Mouse (Mus musculus) heart, postnatal 25 days (tissue): Measurements from ENCODE around the gene Fndc4. TPM values are rescaled to one million over a fixed set of nuclear protein-coding genes. Genes with fewer than 3 reads are reported as not detected.

ENCODE experiments used
- DNase-seq: peaks from one replicate; pipeline ENCODE4 v3.0.0; 2022; ENCODE audit warnings: low spot score
- intact Hi-C: fragments of 180-260 bp; cut with DNase I; formaldehyde crosslinking; loops from one replicate; pipeline ENCODE4 v1.15.1; 2025
- total RNA-seq, 2 experiments: library from RNA; stranded (reverse); gene quantifications; 2 replicates each; pipeline ENCODE4 v1.2.3; 2021

Gene Fndc4
- total RNA-seq = 1 to 10 TPM; 3.6 to 4.1 TPM

DNA sequence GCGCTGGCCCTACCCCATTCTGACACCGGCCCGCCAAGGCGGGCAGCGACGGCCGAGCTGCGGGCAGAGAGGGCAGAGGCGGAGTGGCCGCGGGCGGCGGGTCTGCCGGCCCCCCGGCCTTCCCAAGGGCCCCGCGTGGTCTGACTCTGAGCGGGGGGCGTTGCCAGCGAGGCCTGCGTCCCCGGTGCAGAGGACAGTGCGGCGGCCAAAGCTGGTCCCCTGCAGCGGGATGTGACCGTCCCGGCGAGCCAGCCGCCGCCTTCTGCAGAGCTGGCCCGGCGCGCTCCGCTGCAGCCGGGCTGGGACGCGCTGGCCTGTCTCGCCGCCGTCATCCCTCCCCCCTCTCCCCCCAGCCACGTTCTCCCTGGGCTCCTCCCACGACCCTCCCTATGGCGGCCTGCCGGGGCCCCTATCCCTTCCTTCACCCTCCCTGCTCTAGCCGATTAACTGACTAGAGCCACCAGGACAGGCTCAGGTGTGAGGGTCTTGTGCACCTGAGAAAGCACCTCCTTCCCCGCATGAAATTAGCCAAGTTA lies at the start of gene Fndc4:
Fndc4 (minus strand) TSS at position 475 of the 536 bp plus-strand sequence.
- DNase-seq = no peak
- intact Hi-C loops = loop anchor here (10.0 kb wide), 1 partner anchor 169 kb away; no protein-coding TSS in a partner anchor

DNA sequence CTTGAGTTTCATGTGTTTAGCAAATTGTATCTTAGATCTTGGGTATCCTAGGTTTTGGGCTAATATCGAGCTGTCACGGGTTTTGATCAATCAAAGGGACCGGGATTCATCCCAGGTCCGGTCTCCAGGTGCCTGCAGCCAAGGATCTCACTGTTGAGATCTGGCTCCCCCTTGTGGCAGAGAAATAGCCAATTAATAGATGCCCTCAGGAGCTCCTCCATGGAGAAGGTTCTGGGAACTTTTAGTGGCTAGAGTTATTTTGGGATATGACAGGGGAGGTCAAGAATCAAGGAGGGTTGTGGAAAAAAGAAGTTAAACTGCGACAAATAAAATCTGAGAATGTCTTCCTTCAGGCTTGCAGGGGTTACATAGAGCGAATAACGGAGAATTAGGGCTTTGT lies 32.4 kb upstream of the Fndc4 start:
- DNase-seq = peak; percentile 6
- intact Hi-C loops = loop anchor here (5.0 kb wide), 1 partner anchor 111 kb away; no protein-coding TSS in a partner anchor

DNA sequence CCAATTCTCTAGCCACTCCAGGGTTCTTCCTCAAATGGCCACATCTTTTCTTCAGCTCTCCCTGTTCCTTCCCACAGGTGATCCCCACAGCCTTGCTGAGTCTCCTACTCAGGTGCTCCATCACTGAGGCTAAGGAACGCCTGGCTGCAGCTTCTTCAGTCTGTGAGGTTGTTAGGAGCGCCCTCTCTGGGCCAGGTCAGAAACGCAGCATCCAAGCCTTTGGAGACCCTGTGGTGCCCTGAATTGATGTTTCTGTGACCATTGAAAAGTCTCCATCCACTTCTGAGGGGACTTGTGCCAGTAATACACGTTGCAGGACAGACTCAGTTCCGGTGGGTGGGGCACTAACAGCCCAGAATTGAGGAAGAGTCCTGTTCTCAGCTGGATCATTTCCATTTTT lies 31.0 kb upstream of the Fndc4 start:
- DNase-seq = no peak
- intact Hi-C loops = loop anchor here (5.0 kb wide), 1 partner anchor 110 kb away; no protein-coding TSS in a partner anchor

DNA sequence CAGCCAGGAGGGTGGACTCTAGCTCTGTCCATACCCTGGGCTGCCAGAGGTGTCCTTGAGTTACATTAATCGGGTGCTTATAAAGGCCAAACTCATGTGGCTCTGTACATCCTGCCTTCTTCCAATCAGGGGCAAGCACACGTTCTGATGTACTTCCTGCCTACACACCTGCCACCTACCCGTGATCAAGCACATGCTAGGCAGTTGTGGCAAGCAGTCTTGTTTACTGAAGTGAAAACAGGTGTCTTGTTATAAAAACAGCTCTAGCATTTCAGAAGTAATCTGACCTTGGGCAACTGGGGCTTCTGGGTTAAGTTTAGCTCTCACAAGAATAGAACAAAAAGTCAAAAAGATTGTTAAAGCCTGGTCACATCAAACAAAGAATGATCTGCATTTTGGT lies 28.2 kb upstream of the Fndc4 start:
- intact Hi-C loops = no loop called here
- DNase-seq = no peak

DNA sequence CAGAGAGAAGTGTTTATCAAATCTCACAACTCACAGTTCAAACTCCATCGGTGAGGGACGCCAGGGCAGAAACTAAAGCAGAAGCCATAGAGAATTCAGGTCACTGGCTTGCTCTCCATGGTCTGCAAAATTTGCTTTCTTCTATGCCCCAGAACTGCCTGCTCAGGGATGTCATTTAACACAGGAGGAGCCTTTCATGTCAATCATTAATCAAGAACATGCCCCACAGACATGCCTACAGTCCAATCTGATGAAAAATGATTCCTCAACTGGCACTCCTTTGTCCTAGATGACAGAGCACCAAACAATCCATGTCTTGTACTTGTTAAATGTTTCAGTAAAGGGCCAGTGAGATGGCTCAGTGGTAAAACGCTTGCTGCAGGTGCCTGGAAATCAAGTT lies 26.9 kb upstream of the Fndc4 start:
- intact Hi-C loops = no loop called here

DNA sequence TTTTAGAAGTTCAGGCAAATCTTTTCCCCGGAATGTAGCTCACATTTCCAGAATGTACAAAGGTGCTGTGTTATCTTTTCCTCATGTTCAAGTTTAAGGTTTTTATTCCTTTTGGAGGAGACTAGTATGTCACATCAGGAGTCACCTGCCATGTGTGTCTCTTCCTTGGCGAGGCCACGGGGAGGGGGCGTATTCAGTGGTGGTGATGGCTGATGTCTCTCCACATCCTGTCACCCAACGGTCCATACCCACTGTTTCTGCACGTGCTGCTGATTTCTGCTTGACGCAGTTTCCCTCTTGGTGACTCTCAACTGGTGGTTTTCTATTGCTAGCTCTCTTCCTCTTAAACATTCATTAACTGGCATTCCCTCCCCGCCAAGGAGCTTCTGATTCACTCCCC lies 16.9 kb upstream of the Fndc4 start:
- intact Hi-C loops = no loop called here
- DNase-seq = no peak

More for the DNA sequence above, 26.9 kb upstream of the Fndc4 start:
- no peak for DNase-seq

DNA sequence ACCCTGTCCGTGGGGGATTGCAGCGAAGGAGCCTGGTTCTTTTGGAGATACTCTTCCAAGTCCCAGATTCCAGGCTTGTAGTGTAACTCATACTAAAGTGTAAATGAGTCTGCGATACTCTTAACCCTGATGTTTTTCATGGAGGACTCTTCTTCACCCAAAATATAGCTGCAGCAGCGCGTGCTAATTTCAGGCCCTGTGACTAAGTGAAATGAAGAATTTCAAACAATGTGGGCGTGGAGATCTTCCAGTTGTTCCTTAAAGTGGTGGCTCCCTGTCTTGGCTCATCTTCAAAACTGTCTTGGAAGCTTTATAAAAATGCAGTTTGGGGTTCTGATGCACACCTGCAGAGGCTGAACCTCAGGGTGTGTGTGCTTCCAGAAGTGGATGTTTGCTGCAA lies 7.2 kb upstream of the Fndc4 start:
- no peak for DNase-seq
- intact Hi-C loops = no loop called here

DNA sequence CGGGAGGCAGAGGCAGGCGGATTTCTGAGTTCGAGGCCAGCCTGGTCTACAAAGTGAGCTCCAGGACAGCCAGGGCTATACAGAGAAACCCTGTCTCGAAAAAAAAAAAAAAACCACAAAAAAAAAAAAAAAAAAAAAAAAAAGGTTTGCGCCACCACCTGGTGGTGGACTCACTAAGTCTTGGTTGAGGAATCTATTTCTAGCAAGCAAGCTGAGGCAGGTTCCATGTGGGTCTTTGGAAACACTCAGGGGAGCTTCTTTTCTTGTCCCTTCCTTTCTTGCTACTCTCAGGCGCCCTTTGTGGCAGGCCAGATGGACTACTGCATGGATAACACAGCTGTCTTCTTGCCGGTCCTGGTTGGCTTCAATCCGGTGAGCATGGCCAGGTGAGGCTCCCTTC lies 6.0 kb upstream of the Fndc4 start:
- intact Hi-C loops = no loop called here

DNA sequence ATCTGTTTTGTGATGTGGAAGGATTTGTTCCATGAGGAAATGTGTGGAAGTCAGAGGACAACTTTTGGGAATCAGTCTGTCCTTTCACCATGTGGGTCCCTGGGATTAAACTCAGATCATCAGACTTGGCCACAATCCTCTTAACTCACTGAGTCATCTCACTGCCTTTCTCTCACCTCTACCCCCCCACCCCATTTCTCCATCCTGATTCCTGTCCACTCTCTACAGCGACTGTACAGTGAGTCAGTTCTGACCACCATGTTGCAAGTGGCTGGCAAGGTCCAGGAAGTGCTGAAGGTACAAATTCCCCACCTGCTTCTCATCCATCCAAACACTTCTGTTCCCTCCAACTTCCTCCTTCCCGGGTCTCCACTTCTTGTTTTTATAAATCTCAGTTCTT lies 2.6 kb upstream of the Fndc4 start:
- intact Hi-C loops = loop anchor here (10.0 kb wide), 1 partner anchor 166 kb away; no protein-coding TSS in a partner anchor
- DNase-seq = no peak

More for the DNA sequence above, 6.0 kb upstream of the Fndc4 start:
- DNase-seq = no peak

DNA sequence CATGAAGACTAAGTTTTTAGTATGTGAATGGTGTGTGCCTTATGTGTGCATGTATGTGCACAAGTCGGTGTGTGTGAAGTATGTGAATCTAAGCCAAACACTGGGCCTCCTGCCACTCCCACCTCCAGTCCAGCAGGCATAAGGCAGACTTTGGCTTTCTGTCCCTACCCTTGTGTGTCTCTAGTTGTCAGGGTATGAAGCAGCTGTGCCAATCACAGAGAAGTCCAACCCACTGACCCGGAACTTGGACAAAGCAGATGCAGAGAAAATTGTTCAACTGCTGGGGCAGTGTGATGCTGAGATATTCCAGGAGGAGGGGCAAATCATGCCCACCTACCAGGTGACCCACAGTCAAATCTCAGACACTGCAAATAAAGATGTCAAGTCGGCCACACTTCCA lies 2.1 kb upstream of the Fndc4 start:
- intact Hi-C loops = loop anchor here (10.0 kb wide), 1 partner anchor 167 kb away; no protein-coding TSS in a partner anchor

DNA sequence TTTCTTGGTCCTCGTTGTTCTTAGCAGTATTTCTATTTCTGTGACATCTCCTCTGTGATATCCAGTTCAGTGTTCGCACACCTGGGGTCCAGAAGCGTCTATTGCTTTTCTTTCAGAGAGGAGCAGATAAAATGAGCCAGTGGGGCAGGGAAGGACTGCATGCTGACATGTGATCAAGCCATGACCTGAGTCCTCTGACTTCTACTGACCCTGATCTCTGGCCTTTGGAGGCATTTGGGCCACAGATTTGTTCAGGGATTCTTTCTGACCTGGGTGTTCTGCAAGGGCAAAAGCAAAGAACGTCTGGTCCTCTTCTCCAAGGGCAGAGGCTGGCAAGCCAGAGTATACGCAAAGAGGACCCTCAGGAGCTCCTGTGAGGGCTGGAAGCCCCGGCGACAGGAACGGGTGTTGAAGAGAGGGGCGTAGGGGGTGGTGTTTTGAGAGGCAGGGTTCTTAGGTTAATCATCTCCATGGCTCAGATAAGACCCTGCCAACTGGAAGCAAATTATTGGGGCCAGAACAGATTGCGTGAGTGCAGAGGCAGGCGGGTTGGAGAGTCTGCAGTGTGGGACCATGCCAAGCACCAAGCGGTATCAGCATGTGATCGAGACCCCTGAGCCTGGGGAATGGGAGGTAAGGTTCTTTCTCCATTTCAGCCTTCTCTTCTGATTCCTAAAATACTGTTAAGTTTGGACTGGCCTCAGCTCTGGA lies 1.3 kb upstream of the Fndc4 start, which contains the start of gene Gckr:
Gckr (plus strand) TSS at position 397 of the 711 bp plus-strand sequence.
- no peak for DNase-seq
- intact Hi-C loops = loop anchor here (10.0 kb wide), 1 partner anchor 168 kb away; no protein-coding TSS in a partner anchor

More for the DNA sequence above, 2.1 kb upstream of the Fndc4 start:
- DNase-seq = no peak

DNA sequence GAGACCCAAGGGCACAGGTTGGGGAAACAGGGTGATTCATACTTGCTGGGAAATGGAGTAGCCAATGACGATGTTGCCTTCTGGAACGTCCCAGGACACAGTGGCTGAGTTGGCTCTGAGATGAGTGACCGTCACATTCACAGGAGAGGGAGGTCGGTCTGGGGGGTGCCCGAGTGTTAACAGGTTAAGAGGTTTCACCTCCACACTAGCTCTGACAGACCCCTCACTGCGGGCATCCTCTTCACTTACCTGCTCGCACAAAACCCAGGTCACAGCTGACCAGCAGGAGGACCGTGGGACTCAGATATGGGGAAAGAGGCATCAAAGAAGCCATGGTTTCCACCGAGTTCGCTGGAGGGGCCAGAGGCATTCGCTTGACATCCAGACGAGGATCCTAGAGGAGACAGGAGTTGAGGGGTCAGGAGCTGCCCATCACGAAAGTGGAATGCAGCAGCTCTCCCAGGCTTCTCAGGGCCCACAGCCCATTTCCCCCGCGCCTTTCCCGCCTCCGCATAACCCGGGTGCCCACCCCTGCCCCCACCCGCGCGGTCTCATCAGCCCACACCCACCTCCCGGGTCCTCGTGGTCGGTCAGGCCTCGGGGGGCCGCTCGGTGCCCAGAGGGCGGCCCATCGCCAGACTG lies 795 bp downstream of the Fndc4 start:
- no peak for DNase-seq
- intact Hi-C loops = loop anchor here (5.0 to 10.0 kb wide), 3 partner anchors 53 to 170 kb away; partner anchors contain the start of genes Gm29609, Gm9970 and Nrbp1

DNA sequence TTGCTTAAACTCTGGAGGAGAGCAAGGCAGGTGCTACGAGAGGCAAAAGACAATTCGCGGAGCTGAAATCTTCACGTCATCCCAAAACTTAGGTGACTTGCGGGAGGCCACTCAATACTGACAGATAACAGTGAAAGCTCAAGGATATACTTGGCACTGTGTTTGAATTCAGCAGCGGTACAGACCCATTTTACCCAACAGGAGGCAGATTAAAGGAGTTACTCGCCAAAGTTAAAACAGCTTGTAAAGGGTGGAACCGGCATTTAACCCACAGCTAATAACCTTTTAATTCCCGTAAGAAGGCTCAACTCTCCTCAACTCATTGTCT lies 4.6 kb downstream of the Fndc4 start:
- DNase-seq = no peak
- intact Hi-C loops = loop anchor here (5.0 to 10.0 kb wide), 3 partner anchors 49 to 173 kb away; partner anchors contain the start of genes Gm29609, Gm9970 and Nrbp1

DNA sequence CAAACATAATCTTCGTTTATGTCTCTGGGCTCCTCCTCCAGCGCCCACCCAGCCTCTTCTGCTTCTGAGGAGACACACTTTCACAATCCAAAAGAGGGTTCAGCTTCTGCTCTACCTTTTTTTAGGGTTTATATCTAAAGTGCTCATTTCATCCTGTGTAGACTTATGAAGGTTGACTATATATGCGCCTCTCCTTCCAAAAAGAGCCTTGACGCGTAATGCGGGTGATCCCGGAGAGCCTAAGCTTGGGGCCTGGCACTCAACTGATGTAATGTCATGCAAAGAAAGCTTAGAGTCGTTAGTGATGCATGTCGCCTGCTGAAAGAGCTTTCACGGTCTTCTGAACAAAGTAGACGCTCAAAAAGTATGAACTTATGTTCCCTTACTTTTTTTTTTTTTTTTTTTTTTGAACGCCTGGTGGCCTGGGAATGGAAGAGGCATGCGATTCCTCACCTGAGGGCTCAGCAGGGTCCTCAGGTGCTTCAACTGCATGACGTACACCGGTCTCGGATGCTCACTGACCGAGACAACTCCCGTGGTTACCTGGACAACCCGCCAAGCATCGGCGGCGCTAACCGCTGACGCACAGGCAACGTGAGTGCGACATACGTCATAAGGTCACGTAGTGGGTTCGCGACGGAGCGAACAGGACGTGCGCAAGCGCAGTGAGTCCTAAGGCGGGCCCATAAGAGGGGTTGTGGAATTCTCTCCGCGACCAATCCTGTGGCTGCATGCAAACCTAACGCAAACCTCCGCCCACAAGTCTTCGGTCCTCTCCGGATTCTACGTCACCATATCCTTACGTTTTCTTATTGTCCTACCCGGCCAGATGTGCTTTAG lies 5.1 kb downstream of the Fndc4 start, which contains the start of gene Ift172:
Ift172 (minus strand) TSS at position 596 of the 840 bp plus-strand sequence.
- peak; percentile 94 for DNase-seq
- intact Hi-C loops = loop anchor here (5.0 to 10.0 kb wide), 3 partner anchors 48 to 174 kb away; partner anchors contain the start of genes Gm29609, Gm9970 and Nrbp1

DNA sequence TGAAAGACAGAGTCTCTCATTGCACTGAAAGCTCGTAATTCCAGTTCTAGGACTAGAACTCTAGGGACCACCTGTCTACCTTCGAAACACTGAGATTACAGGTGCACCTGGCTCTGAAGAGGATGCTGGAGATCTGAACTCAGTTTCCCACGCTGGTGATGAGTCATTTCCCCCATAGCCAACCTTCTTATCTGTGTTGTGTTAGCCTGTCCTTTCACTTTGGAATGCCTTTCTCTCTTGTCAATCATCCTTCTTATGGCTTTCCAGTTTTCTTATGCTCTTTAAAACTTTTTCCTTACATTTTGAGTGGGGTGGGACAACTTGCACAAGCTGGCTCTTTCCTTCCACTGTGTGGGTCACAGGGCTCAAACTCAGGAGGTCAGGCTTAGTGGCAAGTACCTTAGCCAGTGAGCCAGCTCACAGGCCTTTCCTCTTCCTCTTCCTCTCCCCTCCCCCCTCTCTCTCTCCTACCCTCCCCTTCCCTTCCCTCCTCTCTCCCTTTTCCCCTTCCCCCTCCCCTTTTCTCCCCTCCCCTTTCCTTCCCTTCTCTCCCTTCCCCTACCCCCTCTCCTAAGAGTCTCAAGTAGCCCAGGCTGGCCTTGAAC lies 6.2 kb downstream of the Fndc4 start:
- intact Hi-C loops = loop anchor here (5.0 to 10.0 kb wide), 4 partner anchors 47 to 175 kb away; partner anchors contain the start of genes Gm29609, Gm9970, Nrbp1 and Ppm1g
- DNase-seq = no peak

DNA sequence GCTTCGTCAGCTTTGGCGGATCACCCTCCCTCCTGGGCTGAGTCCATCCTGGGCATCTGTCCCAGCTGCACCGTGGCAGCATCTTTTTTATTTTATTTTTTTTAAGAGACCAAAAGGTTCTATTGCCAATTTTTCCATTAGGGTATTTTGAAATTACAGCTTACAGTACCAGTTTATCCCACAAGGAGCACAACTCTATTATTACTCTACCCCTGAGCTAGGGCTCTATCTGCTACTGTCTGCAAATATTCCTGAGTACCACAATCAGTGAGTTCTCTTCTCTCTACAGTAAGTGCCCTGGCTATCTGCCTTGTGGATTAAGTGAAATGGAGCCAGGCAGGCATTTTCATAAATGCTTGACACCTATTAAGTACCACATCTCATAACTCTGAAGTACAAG lies 7.2 kb downstream of the Fndc4 start:
- no peak for DNase-seq

DNA sequence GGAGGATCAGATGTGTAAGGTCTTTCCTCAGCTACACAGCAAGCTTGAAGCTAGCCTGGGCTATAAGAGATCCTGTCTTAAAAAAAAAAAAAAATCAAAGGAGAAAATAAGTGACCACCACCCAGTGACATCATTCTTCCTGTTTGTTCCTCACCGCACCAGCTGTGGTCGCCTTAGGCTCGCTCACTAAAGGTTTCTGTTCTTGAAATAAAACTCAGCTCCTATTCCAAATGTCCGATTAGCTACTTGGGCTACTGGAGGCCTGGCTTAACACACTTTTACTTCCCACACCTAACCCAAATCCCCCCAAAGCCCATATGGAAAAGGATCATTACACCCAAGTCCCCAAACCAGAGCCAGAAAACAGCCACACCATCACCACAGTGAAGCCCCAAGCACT lies 7.7 kb downstream of the Fndc4 start:
- intact Hi-C loops = loop anchor here (5.0 kb wide), 1 partner anchor 66 kb away; the partner anchor contains the start of gene Ppm1g
- no peak for DNase-seq

More for the DNA sequence above, 7.2 kb downstream of the Fndc4 start:
- intact Hi-C loops = loop anchor here (5.0 kb wide), 1 partner anchor 66 kb away; the partner anchor contains the start of gene Ppm1g

DNA sequence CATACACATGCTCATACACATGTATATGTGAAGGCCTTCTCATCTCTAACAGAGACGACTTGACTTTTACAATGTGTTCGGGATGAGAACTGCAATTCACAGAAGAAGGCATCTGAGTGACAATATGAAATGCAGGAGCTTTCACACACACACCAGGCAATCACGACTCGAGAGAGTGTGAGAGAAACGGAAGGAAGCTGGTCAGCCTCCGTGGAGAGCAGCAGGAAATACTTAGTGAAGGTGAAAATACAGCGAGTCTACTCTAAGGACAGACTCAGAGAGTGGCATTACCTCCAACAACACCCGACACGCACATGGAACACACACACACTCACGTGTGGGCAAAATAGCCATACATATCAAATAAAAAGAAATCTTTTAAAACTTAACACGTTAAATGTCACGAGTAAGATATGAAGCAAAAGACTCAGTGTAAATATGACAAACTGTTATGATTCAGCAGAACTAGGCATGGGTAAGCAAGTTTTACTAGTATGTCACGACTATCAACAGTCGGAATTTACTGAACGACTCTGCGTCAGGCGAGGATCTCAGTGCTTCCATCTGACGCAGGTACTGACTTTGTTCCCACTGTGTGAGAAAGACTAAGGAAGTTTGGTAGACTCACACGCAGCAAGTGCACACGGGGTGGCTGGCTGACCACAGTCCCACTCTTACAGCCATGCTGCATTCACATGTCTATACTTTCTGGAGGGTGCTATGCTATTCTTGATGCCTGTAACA lies 16.5 kb downstream of the Fndc4 start:
- DNase-seq = no peak
- intact Hi-C loops = no loop called here
